Mouse (Mus musculus): ENCODE data around the gene Col5a3.

DNA sequence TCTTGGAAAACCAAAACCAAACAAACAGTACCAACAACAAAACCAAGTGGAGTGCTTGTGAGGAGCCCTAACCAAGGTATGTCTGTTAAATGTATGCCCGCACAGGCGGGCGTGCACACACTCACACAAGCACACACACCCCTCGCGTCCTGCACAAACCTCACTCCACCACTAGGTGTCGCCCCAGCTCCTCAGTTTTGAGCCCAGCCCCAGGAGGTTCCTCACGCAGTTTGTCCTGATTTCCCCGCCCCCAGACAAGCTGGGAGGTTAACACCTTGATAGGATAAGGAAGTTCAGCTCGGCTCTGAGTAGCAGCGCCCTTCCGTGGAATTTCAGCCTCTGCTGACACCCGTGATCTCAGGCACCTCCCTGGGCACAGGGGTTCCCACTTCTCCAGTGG, 74.5 kb downstream of the Col5a3 start:
- TF ChIP-seq CTCF (IDR thresholded peaks at IDR 0.05; ENCODE audit: low read depth) (peak; percentile 99), EP300 (optimal IDR thresholded peaks at IDR 0.05) (no peak)

Measured in stomach, postnatal 0 days (tissue).